Mouse (Mus musculus) adrenal gland (tissue): ENCODE measurements at regions not wholly inside any gene's neighbourhood (a gene's known extent, or its start where the extent isn't known, plus 50 kb on each side); places are given as distances from the start of the nearest gene placed in this dataset.

Experiments
- intact Hi-C: fragments of 180-260 bp; cut with DNase I; formaldehyde crosslinking; loops from one replicate; pipeline ENCODE4 v1.15.1; 2025

- intact Hi-C loops: no loop called here
Measured at GRCm38 (mm10) chr10:111819755-111820451, 152.6 kb upstream of the Krr1 start.

GRCm38 (mm10) chr10:111824820-111825219 lies 147.6 kb upstream of the Krr1 start:
- intact Hi-C loops: no loop called here

- intact Hi-C loops: no loop called here
Measured at GRCm38 (mm10) chr10:111826033-111826754, 146.3 kb upstream of the Krr1 start.

GRCm38 (mm10) chr10:111827246-111827645 lies 145.2 kb upstream of the Krr1 start:
- intact Hi-C loops: no loop called here

GRCm38 (mm10) chr10:111827930-111828329 lies 144.5 kb upstream of the Krr1 start:
- intact Hi-C loops: no loop called here

GRCm38 (mm10) chr10:111828610-111829009 lies 143.9 kb upstream of the Krr1 start:
- intact Hi-C loops: no loop called here

GRCm38 (mm10) chr10:111829291-111829690 lies 143.2 kb upstream of the Krr1 start:
- intact Hi-C loops: no loop called here

- intact Hi-C loops: no loop called here
Measured at GRCm38 (mm10) chr10:111831105-111831504, 141.4 kb upstream of the Krr1 start.

GRCm38 (mm10) chr10:111833611-111834010 lies 138.9 kb upstream of the Krr1 start:
- intact Hi-C loops: no loop called here

- intact Hi-C loops: no loop called here
Measured at GRCm38 (mm10) chr10:111834280-111834679, 138.2 kb upstream of the Krr1 start.

GRCm38 (mm10) chr10:111834925-111835823 lies 137.3 kb upstream of the Krr1 start:
- intact Hi-C loops: no loop called here

GRCm38 (mm10) chr10:111836191-111836590 lies 136.3 kb upstream of the Krr1 start:
- intact Hi-C loops: no loop called here

- intact Hi-C loops: no loop called here
Measured at GRCm38 (mm10) chr10:111836802-111837201, 135.7 kb upstream of the Krr1 start.

- intact Hi-C loops: no loop called here
Measured at GRCm38 (mm10) chr10:111842321-111842775, 130.1 kb upstream of the Krr1 start.

GRCm38 (mm10) chr10:111842896-111843295 lies 129.6 kb upstream of the Krr1 start:
- intact Hi-C loops: no loop called here

GRCm38 (mm10) chr10:111843301-111843700 lies 129.2 kb upstream of the Krr1 start:
- intact Hi-C loops: no loop called here

GRCm38 (mm10) chr10:111844144-111844543 lies 128.3 kb upstream of the Krr1 start:
- intact Hi-C loops: no loop called here

- intact Hi-C loops: no loop called here
Measured at GRCm38 (mm10) chr10:111845946-111846345, 126.5 kb upstream of the Krr1 start.

GRCm38 (mm10) chr10:111854254-111854653 lies 118.2 kb upstream of the Krr1 start:
- intact Hi-C loops: no loop called here

- intact Hi-C loops: no loop called here
Measured at GRCm38 (mm10) chr10:111855496-111855895, 117.0 kb upstream of the Krr1 start.

GRCm38 (mm10) chr10:111858403-111858802 lies 114.1 kb upstream of the Krr1 start:
- intact Hi-C loops: no loop called here
